Mouse (Mus musculus) gonadal fat pad, adult 2 months (tissue): ENCODE data around the gene Tbc1d1. TPM values are rescaled to one million over a fixed set of nuclear protein-coding genes. Genes with fewer than 3 reads are reported as not detected.
"Not testable (repeated sequence)": the region's sequence is repeated elsewhere in the genome, so short reads cannot be mapped to it uniquely, and the experiment has no call there.

Experiments used
- DNase-seq: peaks from one replicate; pipeline ENCODE4 v3.0.0-alpha.2; 2012; ENCODE audit warnings: low read depth
- polyA plus RNA-seq: library from polyadenylated mRNA; depleted of rRNA; stranded (reverse); fragments of >200 nt; gene quantifications from 2 replicates; pipeline ENCODE4 v1.2.3, GENCODE M21; 2012

Tbc1d1 gene
- polyA plus RNA-seq, 1 experiment: 31.9 TPM

- DNase-seq: no peak
Measured at GRCm38 (mm10) chr5:64358639-64359584, 202.8 kb downstream of the Tbc1d1 start.

GRCm38 (mm10) chr5:64360147-64360875, 204.2 kb downstream of the Tbc1d1 start:
- no peak for DNase-seq

- not testable (repeated sequence) for DNase-seq
Measured at GRCm38 (mm10) chr5:64360876-64361268, 204.8 kb downstream of the Tbc1d1 start.

DNA sequence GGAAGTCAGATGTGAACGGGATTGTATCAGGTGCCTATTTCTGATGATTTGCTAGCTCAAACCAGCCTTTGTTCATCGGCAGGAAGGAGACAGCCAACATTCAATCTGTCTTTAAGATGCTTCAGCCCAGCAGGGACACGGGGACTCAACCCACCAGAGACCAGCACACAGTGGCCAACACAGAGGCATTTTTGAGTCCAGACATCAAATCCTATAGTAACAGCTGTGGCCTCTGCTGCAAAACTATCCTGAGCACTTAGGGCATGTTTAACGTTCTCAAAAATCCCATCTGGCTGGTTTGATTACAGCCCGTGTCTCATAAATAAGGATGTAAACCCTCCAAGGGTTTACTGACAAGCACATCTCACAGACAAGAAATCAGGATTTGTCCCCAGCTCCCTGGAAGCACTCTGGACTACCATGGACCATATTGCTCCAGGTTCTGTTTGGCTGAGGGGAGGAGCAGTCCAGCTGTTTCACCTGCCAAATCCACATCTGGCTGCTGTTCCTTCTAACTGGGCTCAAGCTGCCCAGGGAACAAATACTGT, 207.8 kb downstream of the Tbc1d1 start:
- no peak for DNase-seq

- DNase-seq: no peak
Measured at GRCm38 (mm10) chr5:64364432-64365125, 208.5 kb downstream of the Tbc1d1 start.

DNA sequence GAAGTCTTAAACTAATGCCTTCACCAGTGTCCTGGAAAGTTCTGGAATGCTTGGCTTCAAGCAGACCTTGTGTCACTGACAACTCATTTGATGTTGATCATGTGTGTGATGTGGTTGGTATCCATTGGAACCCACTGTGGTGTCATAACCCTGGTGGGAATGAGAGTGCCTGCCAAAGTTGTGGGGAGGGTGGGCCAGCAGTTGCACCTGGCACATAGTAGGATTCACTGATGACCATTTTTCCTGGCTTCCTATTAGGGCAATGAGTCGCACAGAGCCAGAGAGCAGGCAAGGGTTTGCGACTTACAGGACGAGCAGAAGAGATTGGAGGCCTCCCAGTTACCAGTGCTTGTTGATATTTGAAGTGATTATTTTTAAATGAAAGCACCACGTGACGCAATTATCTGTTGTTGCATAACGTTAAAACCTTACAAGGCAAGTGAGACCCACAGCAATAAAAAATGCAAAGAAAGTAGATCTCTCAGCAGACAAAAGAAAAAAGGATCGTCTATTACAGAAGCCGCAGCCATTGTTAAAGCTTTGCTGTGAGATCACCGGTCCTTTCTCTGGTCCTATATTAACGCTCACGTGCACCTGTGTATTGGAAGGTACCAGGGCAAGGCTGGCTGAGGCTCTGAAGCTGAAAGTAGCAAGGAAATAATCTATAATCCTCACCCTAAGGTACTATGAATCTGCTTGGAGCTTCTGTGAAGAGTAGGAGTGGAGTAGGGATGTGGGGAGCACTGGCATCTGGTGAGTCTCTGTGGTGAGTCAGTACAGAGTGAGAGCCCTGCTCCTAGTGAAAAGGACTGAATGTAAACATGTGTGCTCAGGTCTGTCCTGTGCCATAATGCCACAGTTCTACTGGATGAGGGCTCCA, 209.3 kb downstream of the Tbc1d1 start:
- DNase-seq: no peak

GRCm38 (mm10) chr5:64366113-64366512, 210.0 kb downstream of the Tbc1d1 start:
- DNase-seq: no peak

- DNase-seq: no peak
Measured at GRCm38 (mm10) chr5:64367426-64367825, 211.3 kb downstream of the Tbc1d1 start.

GRCm38 (mm10) chr5:64371331-64371831, 215.3 kb downstream of the Tbc1d1 start:
- DNase-seq: no peak

- DNase-seq: no peak
Measured at GRCm38 (mm10) chr5:64372292-64372961, 216.3 kb downstream of the Tbc1d1 start.

- no peak for DNase-seq
Measured at GRCm38 (mm10) chr5:64373695-64374094, 217.6 kb downstream of the Tbc1d1 start.

DNA sequence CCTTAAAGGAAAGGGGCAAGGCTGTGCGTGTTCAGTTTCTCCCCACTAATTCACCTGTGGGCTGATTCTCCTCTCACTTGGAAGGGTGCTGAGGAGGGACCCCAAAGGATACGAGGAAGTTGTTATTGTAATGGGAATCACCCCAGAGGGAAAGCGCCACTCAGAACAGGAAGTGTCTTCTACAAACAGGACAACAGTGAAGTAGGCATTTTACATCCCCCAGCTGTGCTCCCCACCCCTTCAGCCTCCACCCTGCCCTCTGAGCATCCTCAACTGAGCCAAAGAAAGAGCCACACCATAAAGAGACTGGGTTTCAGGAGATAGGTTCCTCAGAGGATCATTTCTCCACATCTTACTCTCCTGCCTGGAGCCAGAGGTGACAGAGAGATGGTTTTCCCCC, 219.7 kb downstream of the Tbc1d1 start:
- DNase-seq: no peak

DNA sequence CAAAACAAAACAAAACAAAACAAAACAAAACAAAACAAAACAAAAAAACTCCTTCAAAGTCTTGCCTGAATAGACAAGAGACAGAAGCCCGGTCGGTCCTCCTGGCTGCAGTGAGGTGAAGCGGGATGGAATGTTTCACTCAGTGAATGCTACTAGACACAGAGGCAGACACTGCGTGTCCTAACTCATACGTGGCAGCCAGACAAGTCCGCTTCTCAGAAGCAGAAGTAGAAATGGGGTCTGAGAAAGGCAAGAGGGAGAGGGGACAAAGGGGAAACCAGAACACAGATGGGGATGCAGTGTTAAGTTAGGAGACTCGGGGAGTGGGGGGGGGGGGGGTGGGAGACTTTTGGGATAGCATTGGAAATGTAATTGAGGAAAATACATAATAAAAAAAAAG, 220.4 kb downstream of the Tbc1d1 start:
- no peak for DNase-seq

DNA sequence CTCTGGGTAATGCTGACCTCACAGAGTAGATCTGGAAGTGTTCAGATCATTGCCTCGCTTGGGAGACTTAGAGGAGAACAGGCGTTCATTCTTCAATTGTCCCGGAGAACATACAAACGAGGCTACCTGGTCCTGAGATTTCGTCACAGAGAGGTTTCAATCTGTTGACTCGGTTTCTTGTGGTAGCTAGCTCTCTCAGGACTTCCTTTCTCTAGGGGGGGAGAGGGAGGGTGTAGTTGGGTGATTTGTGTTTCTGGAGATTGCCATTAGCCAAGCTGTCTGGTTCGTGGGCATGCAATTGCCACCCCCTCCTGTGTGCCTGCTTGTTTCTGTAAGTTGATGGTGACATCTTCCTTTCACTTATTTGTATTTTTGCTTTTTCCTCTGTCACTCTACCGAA, 221.6 kb downstream of the Tbc1d1 start:
- no peak for DNase-seq

DNA sequence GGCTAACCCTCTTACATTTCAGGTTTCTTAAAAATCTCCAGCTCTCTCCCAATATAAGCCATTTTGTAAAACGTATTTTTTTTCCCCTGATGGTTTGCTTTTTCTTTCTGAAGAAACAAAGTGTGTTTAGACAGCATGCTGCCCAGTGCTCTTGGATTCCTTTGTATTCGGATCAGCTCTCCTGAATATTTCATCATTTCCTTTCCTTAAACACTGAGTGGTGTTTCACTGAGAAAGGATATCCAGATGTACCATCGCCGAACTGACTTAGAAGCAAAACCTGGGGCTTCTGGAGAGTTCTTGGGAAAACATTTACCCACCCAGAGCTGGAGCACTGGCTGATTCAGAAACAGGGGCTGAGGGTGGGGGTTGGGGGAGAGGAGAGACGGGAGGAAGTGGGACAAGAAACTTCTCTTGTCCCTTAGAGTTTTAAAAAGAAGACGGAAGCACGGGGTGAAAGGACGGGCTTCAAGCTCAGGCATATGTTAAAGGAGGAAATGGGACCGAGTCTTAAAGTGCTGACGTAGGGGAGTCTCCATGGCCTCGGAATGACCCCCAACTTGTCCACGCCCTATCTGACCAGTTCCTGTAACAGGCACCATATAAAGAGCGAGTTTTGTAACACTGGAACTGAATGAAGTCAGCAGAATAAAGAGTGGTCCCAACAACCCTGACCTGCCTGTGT, 222.6 kb downstream of the Tbc1d1 start:
- DNase-seq: no peak

- no peak for DNase-seq
Measured at GRCm38 (mm10) chr5:64379829-64380228, 223.7 kb downstream of the Tbc1d1 start.

DNA sequence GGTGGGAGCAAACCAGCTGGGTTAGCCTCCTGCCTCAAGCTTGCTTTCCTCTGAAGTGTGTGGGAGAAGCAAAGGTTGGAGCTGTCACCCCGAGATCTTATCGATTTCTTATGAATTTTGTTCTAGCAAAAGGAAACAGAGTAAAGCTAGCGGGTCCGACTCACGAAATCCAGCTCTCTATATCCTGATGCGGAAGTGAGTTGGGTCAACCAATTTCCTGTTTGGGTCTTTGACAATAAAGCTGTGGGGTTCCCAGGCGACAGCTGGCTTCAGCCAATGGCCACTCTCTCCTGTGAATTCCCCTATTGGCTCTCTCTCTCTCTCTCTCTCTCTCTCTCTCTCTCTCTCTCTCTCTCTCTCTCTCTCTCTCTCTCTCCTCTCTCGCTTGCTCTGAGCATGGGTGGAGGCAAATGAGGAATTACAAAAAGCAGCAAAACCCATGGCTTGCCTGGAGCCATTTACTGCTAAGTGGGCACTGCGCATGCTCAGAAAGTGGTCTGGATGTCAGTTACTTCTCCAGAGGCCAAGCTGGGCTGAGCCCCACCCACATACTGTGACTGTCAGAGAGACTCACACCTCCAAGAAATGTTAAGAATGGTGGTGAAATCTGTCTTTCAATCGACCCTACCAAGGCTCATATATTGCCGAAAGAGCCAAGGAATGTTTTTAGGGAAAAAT, 224.7 kb downstream of the Tbc1d1 start:
- DNase-seq: no peak

DNA sequence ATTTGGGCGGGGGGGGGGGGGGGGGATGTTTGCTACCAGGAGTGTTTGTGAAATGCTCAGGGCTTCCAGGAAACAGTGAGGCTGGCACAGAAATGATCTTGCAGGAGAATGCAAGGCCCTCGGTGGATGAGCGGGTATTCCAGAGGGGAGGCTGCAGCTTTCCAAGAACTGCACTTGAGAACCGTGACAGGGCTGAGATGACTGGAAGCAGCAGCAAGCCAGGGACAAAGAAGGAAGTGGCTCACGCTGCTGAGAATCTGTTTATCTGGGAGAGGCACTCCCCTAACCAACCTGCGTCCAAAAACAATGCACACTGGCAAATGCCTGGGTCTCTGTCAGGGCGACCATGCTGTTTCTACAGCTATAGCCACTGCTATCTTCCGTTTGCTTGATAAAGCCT, 225.4 kb downstream of the Tbc1d1 start:
- no peak for DNase-seq

- DNase-seq: no peak
Measured at GRCm38 (mm10) chr5:64382451-64383057, 226.4 kb downstream of the Tbc1d1 start.
